Mouse (Mus musculus) MEL (cell line): ENCODE measurements around the gene Kiss1r. TPM values are rescaled to one million over a fixed set of nuclear protein-coding genes. Genes with fewer than 3 reads are reported as not detected.

ENCODE experiments used
- DNase-seq: peaks from one replicate; pipeline ENCODE4 v3.0.0; 2011; ENCODE audit warnings: low read depth, low spot score
- H3K27ac ChIP-seq: 2 replicates; pipeline ENCODE4 v1.5.1; 2012; ENCODE audit warnings: low read depth, mild to moderate bottlenecking, control low read depth, low read length, moderate library complexity; ENCODE audit not compliant: control insufficient read depth
- H3K27me3 ChIP-seq, 2 experiments: fragments of 150-350 bp in 1 of 2; sonication (generic) in 1 of 2; 2 replicates each; pipeline ENCODE4 v1.6.1; 2012; ENCODE audit warnings: low read length in 2 of 2, mild to moderate bottlenecking in 2 of 2, improper control_type of control experiment in 1 of 2, moderate library complexity in 1 of 2; ENCODE audit not compliant: insufficient read depth in 2 of 2, control insufficient read depth in 1 of 2
- H3K36me3 ChIP-seq, 2 experiments: 2 replicates each; pipeline ENCODE4 v1.6.1; 2012 to 2014; ENCODE audit warnings: low read length in 2 of 2, improper control_type of control experiment in 1 of 2, inconsistent platforms in 1 of 2, mild to moderate bottlenecking in 1 of 2; ENCODE audit not compliant: insufficient read depth in 2 of 2, control insufficient read depth in 1 of 2
- H3K4me1 ChIP-seq, 2 experiments: fragments of 150-350 bp in 1 of 2; sonication (generic) in 1 of 2; 2 replicates each; pipeline ENCODE4 v1.6.1; 2012; ENCODE audit warnings: low read length in 2 of 2, improper control_type of control experiment in 1 of 2, mild to moderate bottlenecking in 1 of 2; ENCODE audit not compliant: insufficient read depth in 2 of 2, control insufficient read depth in 1 of 2
- H3K4me3 ChIP-seq, 2 experiments: fragments of 150-350 bp in 1 of 2; sonication (generic) in 1 of 2; 2 replicates each; pipeline ENCODE4 v1.5.1; 2012; ENCODE audit warnings: low read depth in 2 of 2, low read length in 2 of 2, mild to moderate bottlenecking in 2 of 2, moderate library complexity in 2 of 2, control low read depth in 1 of 2, improper control_type of control experiment in 1 of 2; ENCODE audit not compliant: control insufficient read depth in 1 of 2, insufficient read depth in 1 of 2
- H3K79me2 ChIP-seq: 2 replicates; pipeline ENCODE4 v1.6.1; 2012; ENCODE audit warnings: mild to moderate bottlenecking, low read length, moderate library complexity; ENCODE audit not compliant: control insufficient read depth, poor library complexity, insufficient read depth
- H3K9ac ChIP-seq: 2 replicates; pipeline ENCODE4 v1.6.1; 2012; ENCODE audit warnings: low read depth, mild to moderate bottlenecking, control low read depth, low read length, moderate library complexity; ENCODE audit not compliant: control insufficient read depth, poor library complexity, severe bottlenecking
- H3K9me3 ChIP-seq: fragments of 150-350 bp; sonication (generic); replicated peaks from 2 replicates; pipeline ENCODE4 v1.6.1; 2012; ENCODE audit warnings: mild to moderate bottlenecking, low read length, improper control_type of control experiment, moderate library complexity; ENCODE audit not compliant: insufficient read depth
- BHLHE40 ChIP-seq: IDR thresholded peaks from 2 replicates; pipeline ENCODE4 v1.6.1; 2012; ENCODE audit warnings: low read depth, mild to moderate bottlenecking, inconsistent platforms, low read length, improper control_type of control experiment, borderline replicate concordance
- CTCF ChIP-seq, 3 experiments: IDR thresholded peaks in 2 of 3; conservative IDR thresholded peaks in 1 of 3; 2 replicates each; pipeline ENCODE4 v1.5.1; 2011 to 2012; ENCODE audit warnings: low read length in 3 of 3, low read depth in 2 of 3, mild to moderate bottlenecking in 2 of 3, improper control_type of control experiment in 1 of 3, inconsistent platforms in 1 of 3, mixed read lengths in 1 of 3, moderate library complexity in 1 of 3; ENCODE audit not compliant: control insufficient read depth in 1 of 3, insufficient read depth in 1 of 3, poor library complexity in 1 of 3, severe bottlenecking in 1 of 3
- E2F4 ChIP-seq: IDR thresholded peaks from 2 replicates; pipeline ENCODE4 v1.6.1; 2011; ENCODE audit warnings: low read depth, low read length, improper control_type of control experiment, borderline replicate concordance
- EP300 ChIP-seq, 2 experiments: IDR thresholded peaks; 2 replicates each; pipeline ENCODE4 v1.6.1; 2011; ENCODE audit warnings: improper control_type of control experiment in 2 of 2, low read length in 2 of 2, low read depth in 1 of 2, mild to moderate bottlenecking in 1 of 2
- ETS1 ChIP-seq: IDR thresholded peaks from 2 replicates; pipeline ENCODE4 v1.6.1; 2012; ENCODE audit warnings: low read depth, mild to moderate bottlenecking, inconsistent platforms, low read length, improper control_type of control experiment, moderate library complexity
- GABPA ChIP-seq: IDR thresholded peaks from 2 replicates; pipeline ENCODE4 v1.6.1; 2012; ENCODE audit warnings: low read depth, mild to moderate bottlenecking, inconsistent platforms, low read length, improper control_type of control experiment, moderate library complexity
- HCFC1 ChIP-seq: IDR thresholded peaks from 2 replicates; pipeline ENCODE4 v1.6.1; 2012; ENCODE audit warnings: low read depth, mild to moderate bottlenecking, inconsistent platforms, low read length, improper control_type of control experiment, moderate library complexity
- JUND ChIP-seq: IDR thresholded peaks from 2 replicates; pipeline ENCODE4 v1.6.1; 2011; ENCODE audit warnings: low read depth, mild to moderate bottlenecking, improper control_type of control experiment, low read length
- MAFK ChIP-seq: IDR thresholded peaks from 2 replicates; pipeline ENCODE4 v1.6.1; 2011; ENCODE audit warnings: low read depth, mild to moderate bottlenecking, low read length, improper control_type of control experiment, borderline replicate concordance
- MAX ChIP-seq: IDR thresholded peaks from 2 replicates; pipeline ENCODE4 v1.6.1; 2011; ENCODE audit warnings: low read length, improper control_type of control experiment
- MEF2A ChIP-seq: IDR thresholded peaks from 2 replicates; pipeline ENCODE4 v1.6.1; 2014; ENCODE audit warnings: low read depth, mild to moderate bottlenecking, inconsistent platforms, low read length, improper control_type of control experiment; ENCODE audit not compliant: poor library complexity, insufficient replicate concordance, severe bottlenecking; ENCODE audit errors: extremely low read depth
- MYB ChIP-seq: IDR thresholded peaks from 2 replicates; pipeline ENCODE4 v1.6.1; 2011; ENCODE audit warnings: mild to moderate bottlenecking, low read depth, low read length, improper control_type of control experiment
- MYC ChIP-seq: IDR thresholded peaks from 2 replicates; pipeline ENCODE4 v1.6.1; 2011; ENCODE audit warnings: low read depth, mild to moderate bottlenecking, low read length, improper control_type of control experiment, moderate library complexity
- NELFE ChIP-seq: IDR thresholded peaks from 2 replicates; pipeline ENCODE4 v1.6.1; 2011; ENCODE audit warnings: low read depth, low read length, improper control_type of control experiment
- NRF1 ChIP-seq: IDR thresholded peaks from 2 replicates; pipeline ENCODE4 v1.6.1; 2014; ENCODE audit warnings: low read depth, mild to moderate bottlenecking, inconsistent platforms, low read length, improper control_type of control experiment, moderate library complexity; ENCODE audit not compliant: poor library complexity, insufficient read depth, severe bottlenecking
- POLR2A ChIP-seq, 2 experiments: IDR thresholded peaks; 2 replicates each; pipeline ENCODE4 v1.6.1; 2011 to 2012; ENCODE audit warnings: low read length in 2 of 2, mild to moderate bottlenecking in 2 of 2, control low read depth in 1 of 2, improper control_type of control experiment in 1 of 2, low read depth in 1 of 2, moderate library complexity in 1 of 2; ENCODE audit not compliant: control insufficient read depth in 1 of 2, insufficient read depth in 1 of 2, poor library complexity in 1 of 2
- POLR2AphosphoS2 ChIP-seq: IDR thresholded peaks from 2 replicates; pipeline ENCODE4 v1.6.1; 2011; ENCODE audit warnings: low read length, improper control_type of control experiment
- SMC3 ChIP-seq: IDR thresholded peaks from 2 replicates; pipeline ENCODE4 v1.6.1; 2011; ENCODE audit warnings: low read depth, low read length, improper control_type of control experiment
- TBP ChIP-seq: IDR thresholded peaks from 2 replicates; pipeline ENCODE4 v1.8.0; 2011; ENCODE audit warnings: low read depth, low read length, improper control_type of control experiment
- USF1 ChIP-seq: IDR thresholded peaks from 2 replicates; pipeline ENCODE4 v1.6.1; 2014; ENCODE audit warnings: low read depth, mild to moderate bottlenecking, inconsistent platforms, low read length, improper control_type of control experiment, moderate library complexity
- ZC3H11A ChIP-seq: IDR thresholded peaks from 2 replicates; pipeline ENCODE4 v1.6.1; 2012; ENCODE audit warnings: low read depth, mild to moderate bottlenecking, inconsistent platforms, low read length, improper control_type of control experiment
- ZKSCAN1 ChIP-seq: IDR thresholded peaks from 2 replicates; pipeline ENCODE4 v1.6.1; 2012; ENCODE audit warnings: low read depth, mild to moderate bottlenecking, inconsistent platforms, low read length, improper control_type of control experiment, moderate library complexity
- ZMIZ1 ChIP-seq: IDR thresholded peaks from 2 replicates; pipeline ENCODE4 v1.6.1; 2012; ENCODE audit warnings: low read depth, mild to moderate bottlenecking, inconsistent platforms, low read length, improper control_type of control experiment, moderate library complexity
- polyA plus RNA-seq, 2 experiments: library from polyadenylated mRNA; stranded (reverse) in 1 of 2; unstranded in 1 of 2; fragments of >175 nt in 1 of 2; fragments of >200 nt in 1 of 2; gene quantifications; 2 replicates each; pipeline versions ENCODE4 v1.2.1 to v1.2.4; 2012; ENCODE audit warnings: low replicate concordance in 2 of 2, low read depth in 1 of 2; ENCODE audit not compliant: insufficient read length in 2 of 2, insufficient read depth in 1 of 2, missing spikeins in 1 of 2
- total RNA-seq: library from RNA; depleted of rRNA; stranded (reverse); fragments of 300-350 nt; gene quantifications from 2 replicates; pipeline ENCODE4 v1.2.3, GENCODE M21; 2012

Gene Kiss1r
- total and polyA plus RNA-seq, 3 experiments, result 9.1 to 23.5 TPM; not detected in 1

DNA sequence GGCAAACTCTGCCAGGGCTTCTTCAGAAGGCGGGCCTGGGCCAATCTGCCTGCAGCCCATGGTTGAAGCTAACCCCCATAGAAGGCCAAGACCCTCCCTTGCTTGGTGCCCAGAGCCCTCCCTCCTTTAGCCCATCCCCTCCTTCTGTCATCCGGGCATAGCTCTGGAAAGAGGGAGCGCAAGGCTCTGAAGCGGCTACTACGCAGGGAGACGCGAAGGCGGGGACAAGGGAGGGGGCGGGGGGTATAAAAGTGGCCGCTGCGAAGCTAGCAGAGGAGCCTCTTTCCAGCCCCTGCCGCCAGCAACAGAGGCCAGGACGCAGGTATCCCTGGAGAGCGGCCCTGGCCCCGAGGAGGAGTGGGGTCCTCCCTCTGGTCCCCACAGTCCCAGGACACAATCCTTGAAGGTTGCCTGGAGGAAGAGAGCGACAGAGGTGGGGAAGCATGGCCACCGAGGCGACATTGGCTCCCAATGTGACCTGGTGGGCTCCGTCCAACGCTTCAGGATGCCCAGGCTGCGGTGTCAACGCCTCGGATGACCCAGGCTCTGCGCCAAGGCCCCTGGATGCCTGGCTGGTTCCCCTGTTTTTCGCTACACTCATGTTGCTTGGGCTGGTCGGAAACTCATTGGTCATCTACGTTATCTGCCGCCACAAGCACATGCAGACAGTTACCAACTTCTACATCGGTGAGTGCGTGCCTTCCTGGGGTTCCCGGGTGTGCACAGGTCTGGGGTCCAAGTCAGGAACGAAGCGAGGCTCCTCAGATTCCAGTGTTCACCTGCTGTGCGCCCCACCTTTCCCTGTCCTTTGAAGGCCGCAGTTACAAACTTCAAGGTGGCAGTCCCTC is 1.7 kb downstream of the Kiss1r start (continued):
- TF ChIP-seq MEF2A (no peak), TBP (peak; percentile 83), HCFC1 (peak; percentile 11; the same call in 1 of the 2 replicates), BHLHE40 (peak; percentile 49; the same call in 1 of the 2 replicates), MYC (peak; percentile 51), ETS1 (peak; percentile 11; the same call in 1 of the 2 replicates), NRF1 (peak; percentile 17; the same call in 1 of the 2 replicates), USF1 (no peak), E2F4 (no peak), MAX (peak; percentile 59), ZMIZ1 (peak; percentile 79), EP300 (IDR thresholded peaks at IDR 0.05; ENCODE audit: low read depth in 1 of 2, low read length in 2 of 2) (no peak), SMC3 (no peak), ZC3H11A (no peak), ZKSCAN1 (no peak), POLR2A (IDR thresholded peaks at IDR 0.05; ENCODE audit: control insufficient read depth in 1 of 2, insufficient read depth in 1 of 2, low read depth in 1 of 2, low read length in 2 of 2, poor library complexity in 1 of 2) (peak; percentile 75 to 79), GABPA (no peak), NELFE (peak; percentile 62)

- TF ChIP-seq CTCF (IDR thresholded peaks at IDR 0.05 in 2 of 3, conservative IDR thresholded peaks at IDR 0.05 in 1 of 3; ENCODE audit: control insufficient read depth in 1 of 3, insufficient read depth in 1 of 3, low read depth in 2 of 3, low read length in 3 of 3, poor library complexity in 1 of 3, severe bottlenecking in 1 of 3) (no peak), MAFK (no peak), MEF2A (no peak), GABPA (no peak), E2F4 (no peak), ZMIZ1 (no peak), MYB (no peak), ZC3H11A (no peak), NRF1 (no peak), POLR2AphosphoS2 (no peak), MAX (no peak), JUND (no peak)
- H3K27ac ChIP-seq, result peak overlapping the region; percentile 40
- peak overlapping the region; percentile 64 to 99 for H3K4me3 ChIP-seq
- DNase-seq, result peak; percentile 59
- peak overlapping the region; percentile 80 for H3K9ac ChIP-seq
- H3K4me1 ChIP-seq, result peaks cover 11 to 16% of the 10 kb centered on the region in 2 experiments
- H3K9me3 ChIP-seq, result no peaks in the 10 kb centered on the region
- peaks cover 19% of the 10 kb centered on the region for H3K79me2 ChIP-seq
- H3K36me3 ChIP-seq, result peaks cover 0 to 4% of the 10 kb centered on the region in 2 experiments; a peak in 2 of 4 replicates
- no peaks in the 10 kb centered on the region for H3K27me3 ChIP-seq
These were observed 2.6 kb downstream of the Kiss1r start for GRCm38 (mm10) chr10:79919251-79919849.
